Mouse (Mus musculus) thymus, postnatal 10 days (tissue): ENCODE measurements around the gene Tnik.

Experiments used
- DNase-seq, 2 experiments: peaks; one replicate each; pipeline ENCODE4 v3.0.0; 2021; ENCODE audit warnings: low spot score in 2 of 2

The Tnik gene

DNA sequence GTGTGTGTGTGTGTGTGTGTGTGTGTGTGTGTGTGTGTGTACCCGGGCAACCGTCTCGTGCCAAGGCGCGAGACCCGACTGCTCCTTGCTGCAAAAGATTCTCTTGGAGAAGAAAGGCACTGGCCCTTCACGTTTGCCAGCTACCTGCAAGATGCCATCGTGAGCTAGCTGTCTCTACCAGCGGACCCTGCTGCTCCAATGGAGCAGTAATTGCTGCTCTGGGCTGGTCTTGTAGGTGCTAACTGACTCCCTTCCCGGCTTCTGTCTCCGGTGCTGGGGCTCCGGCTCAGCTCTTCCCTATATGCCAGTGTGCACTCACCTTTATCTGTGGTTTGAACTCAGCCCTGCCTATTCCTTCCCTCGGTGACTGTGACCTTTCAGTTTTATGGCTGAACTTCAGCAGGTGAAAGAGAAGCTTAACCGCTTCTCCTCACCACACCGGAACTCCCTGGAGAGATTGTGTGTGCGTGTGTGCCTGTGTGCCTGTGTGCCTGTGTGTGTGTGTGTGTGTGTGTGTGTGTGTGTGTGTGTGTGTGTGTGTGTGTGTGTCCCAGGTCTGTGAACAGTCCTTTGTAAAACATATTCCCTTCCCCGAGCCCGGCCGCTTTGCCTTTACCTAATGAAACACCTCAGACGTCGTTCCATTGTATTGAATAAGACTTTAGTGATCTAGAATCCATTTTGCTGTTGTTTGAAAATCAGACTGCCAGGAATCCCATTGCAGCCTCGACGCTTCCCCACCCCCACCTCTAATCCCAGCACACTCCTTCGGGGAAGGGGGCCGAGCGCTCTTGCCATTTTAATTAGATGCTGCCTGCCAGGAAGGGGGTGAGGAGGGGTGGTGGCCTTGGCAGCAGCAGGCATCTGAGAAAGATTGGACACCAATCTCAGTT, 1.2 kb downstream of the Tnik start:
- peak; percentile 31 to 43 for DNase-seq

DNA sequence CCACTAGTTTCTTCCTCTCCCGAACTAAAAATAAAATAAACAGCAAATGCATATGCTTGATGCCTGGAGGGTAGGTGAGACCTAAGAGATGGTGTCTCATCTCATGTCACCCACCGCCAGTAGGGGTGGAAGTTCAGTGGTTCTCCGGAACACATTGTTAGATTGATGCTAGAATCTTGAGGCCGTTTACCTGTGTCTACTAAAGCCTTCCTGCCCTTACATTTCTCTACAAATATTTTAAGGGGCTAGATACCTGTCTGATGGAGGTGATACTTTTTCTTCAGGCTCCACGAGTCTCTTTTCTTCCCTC, 1.8 kb downstream of the Tnik start:
- DNase-seq: peak in 1 of 2 experiments; percentile 11

GRCm38 (mm10) chr3:28265183-28265582, 2.2 kb downstream of the Tnik start:
- peak in 1 of 2 experiments; percentile 33 for DNase-seq

DNA sequence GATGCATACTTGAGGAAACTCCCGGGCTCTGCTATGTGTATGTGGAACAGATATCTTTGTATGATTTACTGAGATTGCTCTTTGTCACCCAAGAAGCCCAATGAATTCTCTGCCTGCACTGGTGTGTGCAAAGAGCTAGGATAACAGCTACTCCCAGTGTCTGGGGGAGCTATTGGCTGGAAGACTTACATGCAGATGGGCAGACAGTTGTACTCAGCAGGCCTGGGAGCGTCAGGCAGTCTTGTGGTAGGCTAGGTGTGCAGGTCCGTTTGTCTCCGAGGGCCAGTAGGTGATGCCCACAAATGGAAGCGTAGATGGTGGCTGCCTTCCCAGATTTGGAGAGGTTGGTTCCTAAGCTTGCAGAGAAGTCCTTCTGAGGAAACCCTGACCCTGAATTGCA, 2.6 kb downstream of the Tnik start:
- DNase-seq: no peak

DNA sequence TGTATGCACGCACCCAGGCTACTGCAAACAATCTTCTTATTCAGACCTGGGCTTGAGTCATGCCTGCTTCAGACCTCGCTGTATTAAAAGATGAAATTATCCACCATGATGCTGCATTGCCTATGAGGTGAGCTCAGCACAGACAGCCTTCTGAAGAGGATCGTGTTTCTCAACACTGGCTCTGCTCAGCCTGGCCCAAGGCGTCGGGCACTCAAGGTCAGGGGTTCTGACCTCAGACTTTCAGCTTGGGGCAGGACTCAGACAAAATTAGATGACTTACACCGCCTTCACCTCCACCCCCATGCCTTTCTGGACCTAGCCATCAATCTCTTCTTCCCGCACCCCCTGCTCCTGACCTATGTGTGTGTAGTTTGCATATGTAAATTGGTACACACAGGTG, 4.2 kb downstream of the Tnik start:
- DNase-seq: no peak

GRCm38 (mm10) chr3:28269716-28270115, 6.7 kb downstream of the Tnik start:
- no peak for DNase-seq

GRCm38 (mm10) chr3:28271884-28272283, 8.9 kb downstream of the Tnik start:
- no peak for DNase-seq

DNA sequence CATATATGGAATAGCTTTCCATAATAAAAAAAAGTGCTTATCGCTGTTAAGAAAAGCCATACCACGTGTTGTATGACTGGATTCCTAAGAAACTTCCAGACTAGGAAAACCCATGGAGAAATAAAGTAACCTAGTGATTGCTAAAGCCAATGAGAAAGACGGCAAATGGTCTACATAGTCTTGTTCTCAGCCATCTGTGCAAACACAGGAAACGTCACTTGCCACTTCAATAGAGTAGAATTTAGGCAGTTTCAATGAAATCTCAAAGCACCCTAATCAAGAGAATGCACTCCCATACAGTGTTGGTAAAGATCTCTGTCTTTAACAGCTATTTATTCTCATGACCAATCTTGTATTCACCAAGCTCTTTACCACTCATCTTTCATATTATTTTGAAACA, 11.7 kb downstream of the Tnik start:
- DNase-seq: no peak

DNA sequence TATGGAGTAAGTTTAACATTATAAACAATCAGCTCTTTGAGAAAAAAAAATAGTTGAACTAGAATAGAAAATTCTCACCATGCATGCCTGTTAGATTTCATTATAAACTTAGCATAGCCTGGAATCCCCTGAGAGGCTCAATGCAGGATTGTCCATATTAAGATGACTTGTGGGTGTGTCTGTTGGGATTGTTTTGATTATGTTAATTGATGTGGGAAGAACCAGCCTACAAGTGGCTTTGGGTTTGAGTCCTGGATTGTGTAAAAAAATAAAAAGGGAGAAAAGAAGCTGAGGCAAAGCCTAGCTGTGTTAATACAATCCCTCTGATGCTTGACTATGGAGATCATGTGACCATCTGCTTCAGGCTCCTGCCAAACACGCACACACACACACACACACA, 26.7 kb downstream of the Tnik start:
- DNase-seq: no peak

GRCm38 (mm10) chr3:28301378-28301777, 38.4 kb downstream of the Tnik start:
- no peak for DNase-seq

GRCm38 (mm10) chr3:28303915-28304314, 40.9 kb downstream of the Tnik start:
- DNase-seq: no peak

DNA sequence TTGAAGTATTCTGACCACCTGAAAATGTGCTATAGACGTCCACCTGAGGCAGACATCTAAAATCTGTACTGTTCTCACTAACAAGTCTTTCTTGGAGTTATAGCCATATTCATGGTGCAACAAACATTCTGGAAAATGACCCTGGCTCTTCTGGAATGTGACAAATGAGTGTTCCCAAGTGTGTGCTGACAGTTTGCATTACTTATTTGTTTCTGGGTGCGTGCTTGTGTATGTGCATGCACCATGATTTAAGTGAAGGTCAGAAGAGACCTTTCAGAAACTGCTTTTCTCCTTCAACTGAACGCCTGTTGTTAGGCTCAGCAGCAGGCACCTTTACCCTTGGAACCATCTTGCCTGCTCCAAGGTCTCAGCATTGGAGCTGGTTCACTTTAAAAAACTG, 43.8 kb downstream of the Tnik start:
- no peak for DNase-seq

GRCm38 (mm10) chr3:28314438-28314837, 51.4 kb downstream of the Tnik start:
- no peak for DNase-seq

DNA sequence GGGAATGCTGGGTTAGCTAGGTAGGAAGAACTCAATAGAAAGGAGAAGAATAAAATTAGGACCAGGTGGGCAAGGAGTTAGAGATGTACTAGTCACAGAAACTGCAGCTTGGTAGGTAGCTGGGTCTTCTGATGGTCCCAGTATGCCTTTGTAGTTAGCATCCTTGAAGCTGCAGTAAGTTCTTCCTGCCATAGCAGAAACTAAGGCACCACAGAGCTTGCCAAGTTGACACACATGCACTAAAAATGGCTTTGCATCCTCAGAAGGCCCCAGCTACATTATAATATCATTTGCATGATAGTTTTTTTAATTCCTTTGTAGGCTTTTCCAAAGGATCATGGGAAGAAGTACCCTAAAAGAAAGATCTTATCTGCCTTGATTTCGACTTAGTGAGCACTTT, 54.3 kb downstream of the Tnik start:
- DNase-seq: no peak

- DNase-seq: no peak
These were observed 58.6 kb downstream of the Tnik start for GRCm38 (mm10) chr3:28321635-28322034.

DNA sequence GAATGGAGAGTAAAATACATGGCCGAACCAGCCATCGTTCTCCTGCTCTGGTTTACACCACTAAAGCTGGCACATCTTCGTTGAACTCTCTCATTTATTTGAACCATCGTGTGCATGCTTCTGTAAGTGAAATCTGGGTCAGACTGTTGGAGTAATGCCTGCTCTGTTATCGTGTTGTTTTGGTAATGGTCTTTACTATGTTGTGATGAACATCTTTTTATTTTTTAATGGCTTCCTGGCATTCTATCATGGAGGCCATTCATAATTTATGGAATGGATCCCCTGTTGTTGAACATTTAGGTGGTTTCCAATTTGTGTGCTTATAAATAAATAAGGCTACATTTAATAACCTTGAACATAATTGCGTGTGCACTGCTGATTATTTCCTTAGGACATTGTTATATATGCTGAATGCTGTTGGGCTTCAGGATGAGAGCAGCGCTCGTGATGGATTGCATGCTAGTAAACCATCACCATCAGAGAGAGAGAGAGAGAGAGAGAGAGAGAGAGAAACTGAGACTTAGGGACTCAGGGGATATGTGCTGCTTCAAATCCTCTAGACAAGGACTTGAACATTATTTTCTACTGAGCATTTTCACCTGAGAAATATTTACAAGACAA, 62.7 kb downstream of the Tnik start:
- no peak for DNase-seq

DNA sequence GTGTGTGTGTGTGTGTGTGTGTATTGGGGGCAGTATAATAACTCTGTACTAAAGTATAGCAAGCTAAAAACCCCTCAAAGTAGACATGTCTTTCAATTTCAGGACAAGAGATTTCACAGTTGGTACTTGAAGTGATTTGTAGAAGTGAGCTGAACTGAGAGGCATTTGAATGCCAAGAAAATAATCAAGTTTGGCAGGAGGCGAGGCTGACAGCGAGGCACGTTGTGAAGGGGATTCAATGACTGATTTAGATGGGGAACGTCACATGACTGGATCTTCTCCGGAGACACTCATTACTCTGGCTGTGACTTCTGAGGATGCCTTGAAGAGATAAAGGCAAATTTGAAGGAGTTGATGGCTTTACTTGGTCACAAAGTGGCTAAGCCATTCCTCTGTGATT, 69.3 kb downstream of the Tnik start:
- DNase-seq: no peak

DNA sequence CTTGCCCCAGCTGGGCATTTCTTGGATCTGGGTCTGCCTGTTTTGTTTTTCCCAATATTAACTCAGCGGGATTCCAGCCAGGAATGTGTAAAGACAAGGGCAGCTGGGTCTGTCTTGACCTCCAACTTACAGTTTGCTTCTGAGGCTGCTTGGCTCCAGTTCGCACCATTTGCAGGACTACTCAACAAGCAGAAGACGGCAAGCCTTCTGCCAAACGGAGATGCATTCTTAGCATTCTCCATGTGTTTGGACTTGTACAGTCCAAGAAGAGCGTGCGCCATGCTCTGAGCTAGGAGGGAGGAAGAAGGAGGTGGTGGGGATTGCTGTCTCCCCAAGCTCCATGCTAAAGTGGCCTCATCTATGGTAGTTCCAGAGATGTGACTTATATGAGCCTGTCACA, 70.9 kb downstream of the Tnik start:
- no peak for DNase-seq

DNA sequence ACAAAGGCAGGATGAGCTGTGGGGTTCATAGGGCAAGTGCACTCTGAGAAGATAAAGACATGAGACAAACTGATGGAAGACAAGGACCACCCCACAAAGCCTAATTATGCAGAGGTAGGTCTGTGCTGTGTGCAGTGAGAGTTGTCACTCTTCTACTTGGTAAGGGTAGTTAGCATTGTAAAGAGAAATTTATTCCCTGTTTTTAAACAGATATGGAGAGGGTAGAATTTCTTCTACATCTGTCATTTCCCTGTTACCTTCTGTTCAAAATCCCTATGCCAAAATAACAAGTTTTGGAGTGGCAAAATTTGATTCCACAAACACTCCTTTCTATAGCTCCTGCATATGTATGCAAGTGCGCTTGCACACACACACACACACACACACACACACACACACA, 71.5 kb downstream of the Tnik start:
- DNase-seq: no peak

DNA sequence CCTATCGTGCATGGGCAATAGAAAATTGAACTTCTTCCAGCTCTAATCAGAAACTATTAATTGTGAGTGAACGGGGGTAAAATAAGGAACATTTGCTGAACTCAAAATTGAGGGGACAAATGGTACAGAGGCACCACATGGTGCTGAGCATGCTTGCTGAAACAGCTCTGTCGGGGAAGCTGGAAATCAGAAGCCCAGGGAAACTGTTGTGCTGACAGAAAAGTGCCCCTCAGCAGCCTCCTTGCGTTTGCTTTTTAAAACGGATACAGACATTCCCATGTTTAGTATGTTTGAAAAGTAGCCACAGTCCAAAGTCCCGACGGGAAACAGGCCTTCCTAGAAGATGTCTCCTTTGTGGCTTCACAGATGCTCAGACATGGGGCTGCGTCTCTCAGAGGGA, 77.1 kb downstream of the Tnik start:
- DNase-seq: no peak

DNA sequence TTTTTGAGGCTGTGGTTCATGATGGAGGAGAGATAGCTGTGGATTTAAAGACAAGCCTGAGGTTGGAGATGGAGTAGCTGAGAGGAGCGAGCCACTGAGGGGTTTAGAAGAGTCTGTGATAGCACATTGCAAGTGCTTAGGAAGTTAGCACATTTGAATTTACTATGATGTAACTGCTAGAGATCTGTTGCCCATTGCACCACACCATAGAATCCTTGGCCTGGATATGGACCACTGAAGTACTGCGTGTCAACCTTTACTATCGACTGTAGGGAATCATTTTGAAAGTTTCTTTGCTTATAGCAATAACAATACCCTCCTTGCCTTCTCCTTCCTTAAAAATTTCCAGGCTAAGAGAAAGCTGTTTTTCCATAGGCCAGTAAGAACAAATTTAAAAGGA, 80.2 kb downstream of the Tnik start:
- no peak for DNase-seq

DNA sequence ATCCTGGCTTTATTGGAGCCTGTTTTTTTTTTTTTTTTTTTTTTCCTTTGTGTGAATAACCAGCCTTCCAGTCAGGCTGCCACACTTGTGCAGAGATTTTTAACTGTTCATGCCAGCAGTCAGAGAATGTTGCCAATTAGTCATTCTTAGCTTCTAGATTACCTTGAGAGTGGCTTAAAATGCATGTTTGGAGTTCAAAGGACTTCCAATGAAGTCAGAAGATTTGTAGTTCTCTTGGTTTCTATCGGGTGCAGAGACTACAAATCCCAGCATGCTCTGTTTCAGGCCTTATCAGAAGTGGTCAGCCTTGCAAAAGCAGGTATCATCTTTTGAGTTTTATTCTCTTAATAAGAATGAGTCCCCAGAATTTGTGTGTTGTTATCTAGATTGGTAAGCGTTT, 80.6 kb downstream of the Tnik start:
- DNase-seq: no peak

DNA sequence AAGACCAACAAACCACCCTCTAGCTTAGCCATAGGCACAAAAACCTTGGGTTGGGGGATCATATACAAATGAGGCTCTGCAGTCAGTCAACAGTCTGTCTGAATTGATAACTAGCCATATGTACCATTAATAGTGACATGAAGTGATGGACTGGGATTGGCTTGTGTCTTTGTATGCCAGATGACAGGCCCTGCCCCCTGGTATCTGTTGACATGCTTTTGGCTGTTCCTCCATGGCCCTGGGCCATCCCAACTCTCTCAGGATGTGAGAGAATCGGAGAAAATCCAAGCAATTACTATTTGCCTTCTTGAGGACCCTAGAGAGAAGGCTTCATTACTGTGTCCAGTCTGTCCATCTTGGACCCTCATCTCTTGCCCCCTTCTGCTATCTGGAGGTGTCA, 82.4 kb downstream of the Tnik start:
- DNase-seq: no peak

- DNase-seq: no peak
These were observed 82.9 kb downstream of the Tnik start for GRCm38 (mm10) chr3:28345961-28346360.
